Mouse (Mus musculus): ENCODE results near the gene Celf5. TPM values are rescaled to one million over a fixed set of nuclear protein-coding genes. Genes with fewer than 3 reads are reported as not detected.

Gene Celf5
- polyA plus RNA-seq, 1 experiment from 2014 or later: 0.76 TPM

GRCm38 (mm10) chr10:81441019-81441418 is 41.5 kb downstream of the Celf5 start:
- Histone ChIP-seq H3K4me1 (replicated peaks; ENCODE audit: control insufficient read depth, insufficient read depth, low read length) (no peaks in the 10 kb centered on the region), H3K27ac (ENCODE audit: low read depth, low read length) (no peak overlapping the region), H3K36me3 (ENCODE audit: control insufficient read depth, insufficient read depth) (no peaks in the 10 kb centered on the region), H3K27me3 (replicated peaks; ENCODE audit: control insufficient read depth, insufficient read depth, low read length) (no peaks in the 10 kb centered on the region), H3K9ac (ENCODE audit: low read depth, low read length) (no peak overlapping the region), H3K4me3 (ENCODE audit: low read depth, low read length) (no peak overlapping the region), H3K9me3 (ENCODE audit: control insufficient read depth) (no peaks in the 10 kb centered on the region), H3K4me2 (replicated peaks; ENCODE audit: low read depth) (no peak overlapping the region)
- TF ChIP-seq CTCF (IDR thresholded peaks at IDR 0.05; ENCODE audit: low read depth): peak; percentile 62
- ATAC-seq: no peak

DNA sequence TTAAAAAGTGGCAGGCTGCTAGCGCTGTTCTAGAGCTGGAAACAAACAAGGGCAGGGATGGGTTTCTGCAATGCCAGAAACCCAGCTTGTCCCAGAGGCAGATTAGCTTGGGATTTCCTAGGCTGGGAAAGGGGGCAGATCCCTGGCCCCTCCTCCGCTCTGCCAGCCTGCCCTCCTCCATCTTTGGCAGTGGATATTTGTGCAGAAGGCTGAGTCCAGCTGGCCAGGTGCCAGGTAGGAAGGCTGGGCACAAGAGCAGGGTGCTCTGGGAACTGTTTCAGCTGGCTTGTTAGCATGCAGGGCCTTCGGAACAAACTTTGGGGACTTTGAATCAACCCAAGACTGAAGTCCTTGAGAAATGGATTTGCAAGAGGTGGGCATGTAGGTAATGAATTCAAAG is 47.1 kb downstream of the Celf5 start:
- TF ChIP-seq CTCF (IDR thresholded peaks at IDR 0.05; ENCODE audit: low read depth): no peak
- Histone ChIP-seq H3K4me1 (replicated peaks; ENCODE audit: control insufficient read depth, insufficient read depth, low read length) (0 out of 2 replicates have a peak, but pooled peaks cover 4% of the 10 kb centered on the region), H3K36me3 (ENCODE audit: control insufficient read depth, insufficient read depth) (no peaks in the 10 kb centered on the region), H3K4me2 (replicated peaks; ENCODE audit: low read depth) (no peak overlapping the region), H3K9ac (ENCODE audit: low read depth, low read length) (no peak overlapping the region), H3K27me3 (replicated peaks; ENCODE audit: control insufficient read depth, insufficient read depth, low read length) (0 out of 2 replicates have a peak, but pooled peaks cover 4% of the 10 kb centered on the region), H3K4me3 (ENCODE audit: low read depth, low read length) (no peak overlapping the region), H3K27ac (ENCODE audit: low read depth, low read length) (no peak overlapping the region), H3K9me3 (ENCODE audit: control insufficient read depth) (no peaks in the 10 kb centered on the region)
- ATAC-seq: no peak
- 66% methylated on average over 3 of the region's 3 CpGs for WGBS

- 0 out of 2 replicates have a peak, but pooled peaks cover 4% of the 10 kb centered on the region for H3K4me1 ChIP-seq (replicated peaks; ENCODE audit: control insufficient read depth, insufficient read depth, low read length)
- no peaks in the 10 kb centered on the region for H3K36me3 ChIP-seq (ENCODE audit: control insufficient read depth, insufficient read depth)
- H3K27ac ChIP-seq (ENCODE audit: low read depth, low read length): no peak overlapping the region
- H3K9me3 ChIP-seq (ENCODE audit: control insufficient read depth): no peaks in the 10 kb centered on the region
- 45% methylated on average over 15 of the region's 15 CpGs for WGBS
- H3K27me3 ChIP-seq (replicated peaks; ENCODE audit: control insufficient read depth, insufficient read depth, low read length): 0 out of 2 replicates have a peak, but pooled peaks cover 4% of the 10 kb centered on the region
- H3K9ac ChIP-seq (ENCODE audit: low read depth, low read length): no peak overlapping the region
- H3K4me3 ChIP-seq (ENCODE audit: low read depth, low read length): no peak overlapping the region
- no peak overlapping the region for H3K4me2 ChIP-seq (replicated peaks; ENCODE audit: low read depth)
- TF ChIP-seq CTCF (IDR thresholded peaks at IDR 0.05; ENCODE audit: low read depth): no peak
- no peak for ATAC-seq
These were observed 47.9 kb downstream of the Celf5 start for GRCm38 (mm10) chr10:81434361-81435263.

- no peaks in the 10 kb centered on the region for H3K36me3 ChIP-seq (ENCODE audit: control insufficient read depth, insufficient read depth)
- no peak overlapping the region; the same call in 1 of the 2 replicates for H3K4me2 ChIP-seq (replicated peaks; ENCODE audit: low read depth)
- H3K4me3 ChIP-seq (ENCODE audit: low read depth, low read length): no peak overlapping the region
- no peak for ATAC-seq
- 77% methylated on average over 26 of the region's 26 CpGs for WGBS
- no peak overlapping the region for H3K9ac ChIP-seq (ENCODE audit: low read depth, low read length)
- no peak overlapping the region for H3K27ac ChIP-seq (ENCODE audit: low read depth, low read length)
- peak; percentile 43 for TF ChIP-seq CTCF (IDR thresholded peaks at IDR 0.05; ENCODE audit: low read depth)
- no peaks in the 10 kb centered on the region for H3K9me3 ChIP-seq (ENCODE audit: control insufficient read depth)
- H3K4me1 ChIP-seq (replicated peaks; ENCODE audit: control insufficient read depth, insufficient read depth, low read length): 0 out of 2 replicates have a peak, but pooled peaks cover 4% of the 10 kb centered on the region
- H3K27me3 ChIP-seq (replicated peaks; ENCODE audit: control insufficient read depth, insufficient read depth, low read length): 0 out of 2 replicates have a peak, but pooled peaks cover 4% of the 10 kb centered on the region
These were observed 48.8 kb downstream of the Celf5 start for GRCm38 (mm10) chr10:81433541-81434289.

- H3K4me3 ChIP-seq (ENCODE audit: low read depth, low read length): peak overlapping the region; percentile 16; the same call in 1 of the 2 replicates
- no peak overlapping the region for H3K27ac ChIP-seq (ENCODE audit: low read depth, low read length)
- ATAC-seq: peak; percentile 80
- no peak for TF ChIP-seq CTCF (IDR thresholded peaks at IDR 0.05; ENCODE audit: low read depth)
- H3K4me2 ChIP-seq (replicated peaks; ENCODE audit: low read depth): peak overlapping the region; percentile 45
- H3K27me3 ChIP-seq (replicated peaks; ENCODE audit: control insufficient read depth, insufficient read depth, low read length): 0 out of 2 replicates have a peak, but pooled peaks cover 4% of the 10 kb centered on the region
- no peaks in the 10 kb centered on the region for H3K9me3 ChIP-seq (ENCODE audit: control insufficient read depth)
- 4% methylated on average over 17 of the region's 17 CpGs for WGBS
- H3K4me1 ChIP-seq (replicated peaks; ENCODE audit: control insufficient read depth, insufficient read depth, low read length): 0 out of 2 replicates have a peak, but pooled peaks cover 4% of the 10 kb centered on the region
- no peaks in the 10 kb centered on the region for H3K36me3 ChIP-seq (ENCODE audit: control insufficient read depth, insufficient read depth)
- no peak overlapping the region for H3K9ac ChIP-seq (ENCODE audit: low read depth, low read length)
These were observed 49.6 kb downstream of the Celf5 start for GRCm38 (mm10) chr10:81432868-81433262.

Data from intestine, postnatal 0 days (tissue).